Mouse (Mus musculus): ENCODE results near the gene Gid8. TPM values are rescaled to one million over a fixed set of nuclear protein-coding genes. Genes with fewer than 3 reads are reported as not detected.

Gene Gid8
- polyA plus RNA-seq, 1 experiment from 2014 or later: 52.0 TPM

DNA sequence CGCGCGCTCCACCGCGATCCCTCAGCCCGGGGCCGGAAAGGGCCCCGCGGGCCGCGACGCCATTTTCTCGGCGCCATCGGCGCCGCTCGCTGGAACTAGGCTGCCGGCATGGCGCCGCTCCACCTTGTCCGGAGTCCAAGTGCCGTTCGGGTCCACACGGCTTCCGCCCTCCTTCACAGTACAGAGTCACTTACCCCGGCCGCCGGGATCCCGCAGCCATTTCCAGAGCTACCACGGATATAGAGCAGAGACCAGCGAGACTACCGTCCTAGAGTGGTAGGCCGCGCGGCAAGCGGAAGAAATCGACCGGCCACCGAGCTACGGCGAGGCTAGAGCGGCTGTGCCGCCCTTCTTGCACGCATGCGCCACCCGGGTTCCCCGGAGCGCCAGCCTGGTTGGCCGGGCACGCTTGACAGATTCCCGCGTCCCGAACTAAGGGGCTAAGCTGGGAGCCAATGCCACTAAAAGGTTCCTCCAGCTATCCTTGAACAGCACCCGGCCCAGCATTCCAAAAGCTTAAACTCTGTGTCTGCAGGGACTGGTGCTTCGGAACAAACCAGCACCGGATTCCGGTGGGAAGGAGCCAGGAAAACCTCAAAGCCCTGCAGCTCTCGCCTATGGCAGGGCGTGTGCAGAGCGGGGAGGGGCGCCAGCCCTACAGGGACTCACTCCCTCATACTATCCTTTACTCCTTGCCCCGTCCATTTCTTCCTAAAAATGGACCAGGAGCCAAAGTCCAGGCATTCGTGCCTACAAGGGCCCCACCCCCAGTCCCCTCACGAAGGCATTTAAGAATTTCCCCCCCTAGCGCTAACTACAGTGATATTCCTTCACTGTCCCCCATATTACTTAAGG, 7.9 kb upstream of the Gid8 start:
- under 1% methylated on average over 66 of the region's 66 CpGs for WGBS
- Histone ChIP-seq H3K4me1 (peaks cover 34% of the 10 kb centered on the region), H3K4me3 (replicated peaks) (peak overlapping the region; percentile 92), H3K4me2 (peak overlapping the region; percentile 87), H3K36me3 (replicated peaks) (peaks cover 6% of the 10 kb centered on the region), H3K27me3 (no peaks in the 10 kb centered on the region), H3K9ac (peak overlapping the region; percentile 97), H3K9me3 (no peaks in the 10 kb centered on the region), H3K27ac (peak overlapping the region; percentile 95)
- peak; percentile 97 for ATAC-seq (ENCODE audit: low FRiP score)

DNA sequence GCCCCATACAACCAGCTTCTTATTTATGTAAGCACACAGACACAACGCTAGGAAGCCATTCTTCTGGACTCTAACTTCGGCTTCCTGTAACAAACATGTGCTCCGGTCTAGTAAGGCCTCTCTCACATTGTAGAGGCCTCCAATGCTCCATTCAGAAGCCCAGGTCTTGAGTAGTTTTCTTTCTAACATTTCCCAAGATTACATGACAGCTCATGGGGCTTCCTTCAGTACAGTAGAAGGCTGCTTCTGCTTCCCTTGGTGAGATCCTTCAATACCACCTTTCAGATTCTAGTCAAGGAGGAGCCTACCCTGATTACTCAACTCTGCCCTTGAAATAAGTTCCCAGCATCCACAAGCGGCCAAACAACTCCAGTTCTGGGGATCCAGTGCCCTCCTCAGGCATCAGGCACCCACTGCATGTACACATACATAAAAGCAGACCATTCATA, 7.2 kb upstream of the Gid8 start:
- no peaks in the 10 kb centered on the region for H3K27me3 ChIP-seq
- H3K27ac ChIP-seq: peak overlapping the region; percentile 95
- peak overlapping the region; percentile 87 for H3K4me2 ChIP-seq
- H3K4me1 ChIP-seq: peaks cover 36% of the 10 kb centered on the region
- H3K36me3 ChIP-seq (replicated peaks): peaks cover 6% of the 10 kb centered on the region
- peak overlapping the region; percentile 97 for H3K9ac ChIP-seq
- no peak for ATAC-seq (ENCODE audit: low FRiP score)
- H3K4me3 ChIP-seq (replicated peaks): peak overlapping the region; percentile 92
- WGBS: 38% methylated on average over 4 of the region's 4 CpGs
- no peaks in the 10 kb centered on the region for H3K9me3 ChIP-seq

DNA sequence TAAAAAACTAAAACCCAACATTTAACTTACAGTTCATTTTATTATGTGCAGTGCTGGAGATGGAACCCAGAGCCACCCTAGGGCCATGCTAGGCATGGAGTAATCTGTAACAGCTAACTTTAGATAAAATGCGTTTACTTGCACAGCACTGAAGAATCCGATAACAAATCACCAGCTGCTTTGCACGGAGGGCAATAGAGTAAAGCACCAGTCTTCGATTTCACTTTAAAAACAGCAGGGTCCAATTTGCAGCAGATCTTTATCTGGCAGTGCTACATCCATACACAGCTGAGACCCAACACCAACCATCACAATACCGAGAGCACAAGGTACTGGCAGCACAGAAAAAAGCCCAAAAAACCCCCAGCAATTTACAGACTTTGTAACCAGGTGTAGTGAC, 6.7 kb upstream of the Gid8 start:
- ATAC-seq (ENCODE audit: low FRiP score): no peak
- H3K9ac ChIP-seq: no peak overlapping the region; the same call in 1 of the 2 replicates
- peaks cover 37% of the 10 kb centered on the region for H3K4me1 ChIP-seq
- WGBS: 84% methylated on average over 5 of the region's 5 CpGs
- H3K36me3 ChIP-seq (replicated peaks): peaks cover 6% of the 10 kb centered on the region
- H3K4me2 ChIP-seq: peak overlapping the region; percentile 87; the same call in 1 of the 2 replicates
- H3K9me3 ChIP-seq: no peaks in the 10 kb centered on the region
- H3K4me3 ChIP-seq (replicated peaks): no peak overlapping the region
- H3K27ac ChIP-seq: peak overlapping the region; percentile 95; the same call in 1 of the 2 replicates
- H3K27me3 ChIP-seq: no peaks in the 10 kb centered on the region

DNA sequence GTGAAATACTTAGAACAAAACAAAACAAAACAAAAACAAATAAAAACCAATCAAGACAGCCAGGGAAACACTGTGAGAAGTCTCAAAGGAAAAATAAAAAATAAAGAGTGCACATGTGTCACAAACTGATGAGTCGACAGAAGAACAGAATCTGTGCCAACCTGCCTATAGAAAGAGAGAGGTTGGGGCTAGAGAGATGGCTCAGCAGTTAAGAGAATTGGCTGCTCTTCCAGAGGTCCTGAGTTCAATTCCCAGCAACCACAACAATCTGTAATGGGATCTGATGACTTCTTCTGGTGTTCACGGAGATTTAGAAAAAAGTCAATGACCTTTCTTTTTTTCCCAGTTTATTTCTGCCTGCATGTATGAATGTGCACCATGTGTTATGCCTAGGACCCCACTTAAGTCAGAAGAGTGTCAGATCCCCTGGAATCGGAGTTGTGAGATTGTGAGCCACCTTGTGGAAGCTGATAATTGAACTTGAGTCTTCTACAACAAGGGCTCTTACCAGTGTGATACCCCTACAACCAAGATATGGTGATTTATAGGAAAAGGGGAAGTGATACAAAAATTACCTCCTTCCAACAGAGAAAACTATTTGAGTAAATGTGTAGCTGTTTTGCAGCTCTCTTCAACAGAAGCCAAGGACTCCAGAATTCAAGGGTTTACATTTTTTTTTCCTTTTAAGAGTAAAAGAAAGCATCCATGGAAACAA, 6.1 kb upstream of the Gid8 start:
- no peak overlapping the region for H3K27ac ChIP-seq
- H3K4me3 ChIP-seq (replicated peaks): no peak overlapping the region
- H3K4me1 ChIP-seq: peaks cover 43% of the 10 kb centered on the region
- H3K4me2 ChIP-seq: no peak overlapping the region
- H3K27me3 ChIP-seq: no peaks in the 10 kb centered on the region
- H3K36me3 ChIP-seq (replicated peaks): peaks cover 6% of the 10 kb centered on the region
- H3K9me3 ChIP-seq: no peaks in the 10 kb centered on the region
- H3K9ac ChIP-seq: no peak overlapping the region
- no peak for ATAC-seq (ENCODE audit: low FRiP score)
- 82% methylated on average over 3 of the region's 3 CpGs for WGBS

DNA sequence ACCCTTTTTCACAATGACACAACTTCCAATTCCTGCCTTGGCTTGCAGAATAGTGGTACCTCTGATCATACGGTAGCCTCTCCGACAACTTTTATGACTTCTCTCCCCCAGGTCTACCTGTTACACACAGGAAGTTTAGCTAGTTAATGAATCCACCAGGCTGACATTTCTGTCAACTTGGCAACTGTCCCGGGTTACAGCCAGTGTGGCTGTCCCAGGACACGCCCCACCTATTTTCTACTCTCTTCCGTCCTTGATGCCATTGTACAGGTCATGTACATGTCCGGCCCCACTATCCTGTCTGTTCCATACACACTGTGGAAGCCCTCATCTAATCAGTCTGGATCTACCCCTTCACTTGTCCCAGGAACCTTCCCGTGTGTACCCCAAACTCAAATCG, 5.3 kb upstream of the Gid8 start:
- ATAC-seq (ENCODE audit: low FRiP score): no peak
- no peaks in the 10 kb centered on the region for H3K9me3 ChIP-seq
- 94% methylated on average over 8 of the region's 8 CpGs for WGBS
- H3K4me1 ChIP-seq: peaks cover 41% of the 10 kb centered on the region
- peaks cover 6% of the 10 kb centered on the region for H3K36me3 ChIP-seq (replicated peaks)
- H3K4me3 ChIP-seq (replicated peaks): no peak overlapping the region
- H3K27ac ChIP-seq: no peak overlapping the region
- no peak overlapping the region for H3K4me2 ChIP-seq
- H3K27me3 ChIP-seq: no peaks in the 10 kb centered on the region
- 0 out of 2 replicates have a peak overlapping the region, but pooled peaks have one; percentile 25 for H3K9ac ChIP-seq

DNA sequence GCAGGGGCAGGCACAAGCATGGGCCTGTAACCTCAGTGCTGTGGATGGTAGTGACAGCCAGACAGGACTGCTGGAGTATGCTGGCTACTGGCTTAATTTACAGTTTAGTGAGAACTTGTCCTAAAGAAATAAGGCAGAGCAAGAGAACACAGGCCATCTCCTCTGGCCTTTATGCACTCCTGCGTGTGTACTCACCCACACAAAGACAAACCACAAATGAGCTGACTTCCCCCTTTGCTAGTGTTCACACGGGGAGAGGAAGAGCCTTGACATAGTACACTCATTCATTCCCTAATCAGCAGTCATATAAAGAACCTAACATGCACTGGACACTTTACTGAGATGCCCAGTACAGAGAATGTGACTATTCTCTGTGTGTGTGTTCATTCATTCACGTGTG, 4.9 kb upstream of the Gid8 start:
- no peaks in the 10 kb centered on the region for H3K9me3 ChIP-seq
- H3K4me3 ChIP-seq (replicated peaks): no peak overlapping the region
- peaks cover 36% of the 10 kb centered on the region for H3K4me1 ChIP-seq
- H3K27me3 ChIP-seq: no peaks in the 10 kb centered on the region
- no peak overlapping the region for H3K9ac ChIP-seq
- peaks cover 6% of the 10 kb centered on the region for H3K36me3 ChIP-seq (replicated peaks)
- ATAC-seq (ENCODE audit: low FRiP score): no peak
- no peak overlapping the region for H3K4me2 ChIP-seq
- WGBS: 91% methylated on average over 3 of the region's 3 CpGs
- H3K27ac ChIP-seq: no peak overlapping the region

DNA sequence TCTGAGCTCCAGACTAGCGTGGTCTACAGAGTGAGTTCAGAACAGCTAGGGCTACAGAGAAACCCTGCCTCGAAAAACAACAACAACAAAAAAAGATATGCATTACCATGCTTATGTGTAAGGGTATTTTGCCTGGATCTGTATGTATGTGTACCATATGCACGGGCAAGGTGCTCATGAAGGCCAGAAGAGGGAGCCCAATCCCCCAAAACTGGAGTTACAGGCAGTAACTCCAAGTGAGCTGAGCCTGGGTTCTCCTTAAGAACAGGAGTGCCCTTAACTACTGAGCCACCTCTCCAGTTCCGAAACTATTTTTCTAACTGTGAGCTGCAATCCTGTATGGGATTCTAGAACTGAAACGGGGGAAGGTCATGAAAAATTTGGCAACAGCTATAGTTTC, 3.9 kb upstream of the Gid8 start:
- peaks cover 6% of the 10 kb centered on the region for H3K36me3 ChIP-seq (replicated peaks)

DNA sequence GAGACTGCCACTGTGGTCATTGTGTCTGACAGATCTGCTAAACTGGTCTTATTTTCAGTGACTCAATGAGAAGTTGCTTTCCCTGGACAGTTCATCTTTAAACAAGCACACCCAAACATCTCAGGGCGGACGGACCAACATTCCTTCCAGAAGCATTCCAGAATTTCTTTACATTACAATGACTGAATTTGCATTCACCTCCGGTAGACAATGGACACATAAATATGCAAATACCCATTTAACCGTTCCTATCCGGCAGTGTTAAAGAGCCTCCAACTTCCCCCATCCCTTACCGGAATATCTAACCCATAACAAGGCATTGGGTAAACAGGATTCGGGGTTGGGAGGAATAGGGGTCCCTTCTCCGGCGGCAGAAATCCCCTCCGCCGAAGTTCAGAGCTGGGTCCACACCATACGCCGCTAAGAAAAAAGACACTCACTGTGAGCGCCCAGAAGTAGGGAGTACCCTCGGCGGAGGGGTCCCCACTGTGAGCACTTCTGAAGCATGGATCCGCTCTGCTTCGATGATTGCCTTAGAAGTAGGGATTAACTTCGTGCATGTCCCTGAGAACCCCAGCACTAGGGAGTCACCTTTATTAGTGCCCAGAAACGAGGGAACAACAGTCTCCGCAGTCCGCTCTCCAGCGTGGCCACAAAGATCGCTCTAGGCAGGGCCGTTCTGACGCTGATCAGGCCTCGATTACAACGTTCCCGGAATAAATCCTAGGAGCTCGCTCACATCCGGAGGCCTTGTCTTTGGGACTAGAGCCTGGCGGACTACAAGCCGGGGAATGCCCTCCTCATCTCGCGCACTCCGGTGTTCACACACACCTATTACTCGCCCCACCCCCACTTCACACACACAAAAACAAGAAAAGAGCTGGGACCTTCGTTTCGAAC, 644 bp upstream of the Gid8 start:
- Histone ChIP-seq H3K4me3 (replicated peaks) (peak overlapping the region; percentile 100), H3K36me3 (replicated peaks) (peaks cover 22% of the 10 kb centered on the region), H3K4me2 (peak overlapping the region; percentile 82), H3K27me3 (no peaks in the 10 kb centered on the region), H3K4me1 (peaks cover 25% of the 10 kb centered on the region), H3K27ac (peak overlapping the region; percentile 79), H3K9me3 (no peaks in the 10 kb centered on the region), H3K9ac (peak overlapping the region; percentile 99)
- under 1% methylated on average over 39 of the region's 39 CpGs for WGBS
- ATAC-seq (ENCODE audit: low FRiP score): peak; percentile 39

More for the DNA sequence above, 3.9 kb upstream of the Gid8 start:
- Histone ChIP-seq H3K27ac (no peak overlapping the region), H3K9ac (no peak overlapping the region), H3K4me2 (no peak overlapping the region), H3K27me3 (no peaks in the 10 kb centered on the region), H3K9me3 (no peaks in the 10 kb centered on the region), H3K4me3 (replicated peaks) (no peak overlapping the region), H3K4me1 (peaks cover 30% of the 10 kb centered on the region)
- no peak for ATAC-seq (ENCODE audit: low FRiP score)
- 94% methylated on average over 5 of the region's 5 CpGs for WGBS

DNA sequence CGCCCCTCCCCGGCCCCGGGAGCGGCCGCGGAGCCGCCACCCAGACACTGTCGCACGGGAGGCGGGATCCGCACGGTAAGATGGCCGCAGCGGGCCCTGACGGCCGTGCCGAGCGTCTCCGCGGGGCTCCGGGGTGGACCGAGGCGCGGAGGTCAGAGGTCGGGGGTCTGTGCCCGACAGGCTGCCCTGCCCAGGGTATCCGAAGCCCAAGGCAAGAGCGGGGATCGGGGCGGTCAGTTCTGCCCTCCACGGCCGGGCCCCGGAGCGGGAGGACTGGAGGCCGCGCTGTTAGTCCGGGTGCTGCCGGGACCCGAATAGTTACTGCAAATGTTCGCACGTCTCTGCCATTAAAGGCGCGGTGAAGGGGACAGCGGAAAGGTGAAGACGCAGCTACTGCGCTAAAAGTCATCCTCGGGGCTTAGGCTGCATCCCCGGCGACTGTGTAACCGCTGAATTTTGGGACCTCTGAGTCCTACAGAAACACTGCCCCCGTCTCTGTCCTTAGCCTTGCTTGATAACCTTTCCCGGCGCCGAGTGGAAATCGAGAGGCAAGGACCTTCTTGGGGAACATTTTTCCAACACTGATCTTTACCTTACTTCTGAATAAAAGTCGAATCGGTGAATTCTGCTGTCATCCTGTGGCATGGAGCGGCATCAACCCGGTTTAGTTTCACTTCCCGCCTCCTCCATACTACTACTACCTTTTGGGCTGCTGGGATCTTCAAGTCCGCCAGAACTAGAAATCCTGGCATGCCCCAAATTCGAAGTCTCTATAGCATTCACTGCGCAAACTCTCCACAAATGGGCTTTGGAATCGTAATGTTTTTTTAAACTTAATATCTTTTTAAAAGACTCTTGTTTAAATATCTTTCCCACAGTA, 599 bp downstream of the Gid8 start:
- H3K27me3 ChIP-seq: no peaks in the 10 kb centered on the region
- peaks cover 25% of the 10 kb centered on the region for H3K4me1 ChIP-seq
- H3K4me2 ChIP-seq: peak overlapping the region; percentile 82
- H3K9ac ChIP-seq: peak overlapping the region; percentile 99
- H3K4me3 ChIP-seq (replicated peaks): peak overlapping the region; percentile 100
- H3K9me3 ChIP-seq: no peaks in the 10 kb centered on the region
- ATAC-seq (ENCODE audit: low FRiP score): peak; percentile 73
- H3K36me3 ChIP-seq (replicated peaks): peaks cover 29% of the 10 kb centered on the region
- peak overlapping the region; percentile 86 for H3K27ac ChIP-seq
- 2% methylated on average over 64 of the region's 64 CpGs for WGBS

DNA sequence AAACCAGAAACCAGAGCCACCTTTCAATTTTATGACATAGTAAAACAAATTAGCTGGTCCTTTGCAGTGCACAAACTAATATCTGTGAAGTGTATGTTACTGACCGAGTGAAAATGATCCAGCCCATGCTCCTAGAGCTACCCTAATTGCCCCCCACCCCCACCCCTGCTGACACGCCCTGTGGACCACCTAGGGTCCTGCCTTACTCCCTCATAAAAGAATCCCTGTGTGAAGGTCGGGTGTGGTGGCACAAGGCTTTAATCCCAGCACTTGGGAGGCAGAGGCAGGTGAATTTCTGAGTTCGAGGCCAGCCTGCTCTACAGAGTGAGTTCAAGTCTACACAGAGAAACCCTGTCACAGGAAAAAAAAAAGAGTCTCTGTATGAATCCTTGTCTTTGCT, 1.6 kb downstream of the Gid8 start:
- no peak for ATAC-seq (ENCODE audit: low FRiP score)
- H3K4me3 ChIP-seq (replicated peaks): peak overlapping the region; percentile 100; the same call in 1 of the 2 replicates
- no peaks in the 10 kb centered on the region for H3K27me3 ChIP-seq
- peaks cover 25% of the 10 kb centered on the region for H3K4me1 ChIP-seq
- peak overlapping the region; percentile 82 for H3K4me2 ChIP-seq
- no peaks in the 10 kb centered on the region for H3K9me3 ChIP-seq
- WGBS: 59% methylated on average over 4 of the region's 4 CpGs
- H3K27ac ChIP-seq: no peak overlapping the region
- peak overlapping the region; percentile 99; the same call in 1 of the 2 replicates for H3K9ac ChIP-seq
- H3K36me3 ChIP-seq (replicated peaks): peaks cover 28% of the 10 kb centered on the region

DNA sequence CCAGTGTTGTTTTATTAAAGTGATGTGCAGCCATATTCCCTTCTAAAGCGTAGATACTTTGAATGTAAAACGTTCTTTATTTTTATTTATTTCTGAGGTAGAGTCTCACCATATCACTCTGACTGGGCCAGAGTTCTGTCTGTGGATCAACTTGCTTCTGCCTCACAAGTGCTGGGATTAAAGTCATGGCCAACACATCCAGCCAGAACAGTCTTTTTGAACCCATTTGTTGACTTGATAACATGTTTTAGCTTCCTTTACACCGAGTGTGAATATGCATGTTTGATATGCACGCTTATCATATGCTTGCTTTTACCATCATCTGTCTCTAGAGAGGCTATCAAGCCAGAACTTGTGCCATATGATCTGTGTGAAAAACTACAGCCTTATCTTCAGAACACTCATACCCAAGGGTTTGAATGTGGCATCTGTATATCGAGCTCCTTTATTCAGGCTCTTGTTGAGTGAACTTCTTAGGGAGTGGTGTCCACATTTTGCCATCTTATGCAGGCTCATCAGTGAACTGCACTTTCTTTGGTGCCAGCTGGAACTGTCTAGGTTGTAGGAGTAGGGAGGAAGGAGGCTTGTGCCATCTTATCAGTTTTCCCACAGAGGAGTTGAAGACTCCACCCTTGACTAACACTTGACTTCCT, 2.2 kb downstream of the Gid8 start:
- H3K4me1 ChIP-seq: peaks cover 25% of the 10 kb centered on the region
- WGBS: 95% methylated on average over 5 of the region's 5 CpGs
- no peaks in the 10 kb centered on the region for H3K27me3 ChIP-seq
- no peak overlapping the region for H3K4me3 ChIP-seq (replicated peaks)
- no peak overlapping the region for H3K9ac ChIP-seq
- H3K9me3 ChIP-seq: no peaks in the 10 kb centered on the region
- H3K36me3 ChIP-seq (replicated peaks): peaks cover 35% of the 10 kb centered on the region
- H3K4me2 ChIP-seq: no peak overlapping the region
- no peak overlapping the region for H3K27ac ChIP-seq
- ATAC-seq (ENCODE audit: low FRiP score): no peak
